Mouse (Mus musculus) heart, adult 9 months (tissue): ENCODE results near the gene Bbx.

Experiments
- DNase-seq, 2 experiments: peaks; one replicate each; pipeline ENCODE4 v3.0.0; 2022; ENCODE audit warnings: low spot score in 2 of 2

The Bbx gene

DNA sequence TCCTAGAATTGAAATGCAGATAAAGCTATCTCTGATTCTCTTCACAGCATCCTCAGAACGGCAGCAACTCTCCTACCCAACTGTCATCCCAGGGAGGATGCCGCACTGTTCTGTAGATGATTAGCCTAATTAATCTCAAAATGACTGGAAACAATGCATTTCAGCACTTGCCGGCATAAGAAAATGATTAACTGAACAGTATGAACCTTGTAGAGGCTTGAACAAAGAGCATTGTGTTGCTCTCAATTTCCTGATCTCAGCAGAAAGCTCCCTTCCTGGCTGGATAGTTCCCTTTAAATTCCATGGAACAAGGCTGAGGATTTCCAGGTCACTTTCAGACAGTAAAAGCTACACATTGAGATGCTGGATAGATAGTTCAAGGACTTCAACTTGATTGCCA, 197.0 kb downstream of the Bbx start:
- no peak for DNase-seq

DNA sequence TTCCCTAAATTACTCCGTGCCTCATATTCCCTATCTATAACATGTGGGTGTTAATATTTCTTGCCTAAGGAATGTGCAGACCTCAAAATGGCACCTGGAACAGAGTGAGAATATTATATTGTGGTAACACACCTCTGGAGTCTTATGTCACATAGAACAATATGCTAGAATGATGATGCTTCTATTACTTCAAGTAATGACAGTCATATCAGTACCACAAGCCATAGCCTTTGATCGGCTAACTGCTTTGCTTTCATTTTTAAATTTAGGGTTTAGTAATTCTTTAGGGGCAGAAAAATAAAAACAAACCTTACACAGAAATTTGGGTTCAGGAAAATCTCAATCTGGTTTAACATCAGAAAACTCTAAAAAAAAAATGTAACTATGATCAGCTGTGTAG, 201.6 kb downstream of the Bbx start:
- no peak for DNase-seq

- no peak for DNase-seq
Measured at GRCm38 (mm10) chr16:50228833-50229232, 203.4 kb downstream of the Bbx start.

GRCm38 (mm10) chr16:50226274-50226673, 205.9 kb downstream of the Bbx start:
- DNase-seq = no peak

- DNase-seq = no peak
Measured at GRCm38 (mm10) chr16:50224946-50225345, 207.2 kb downstream of the Bbx start.

DNA sequence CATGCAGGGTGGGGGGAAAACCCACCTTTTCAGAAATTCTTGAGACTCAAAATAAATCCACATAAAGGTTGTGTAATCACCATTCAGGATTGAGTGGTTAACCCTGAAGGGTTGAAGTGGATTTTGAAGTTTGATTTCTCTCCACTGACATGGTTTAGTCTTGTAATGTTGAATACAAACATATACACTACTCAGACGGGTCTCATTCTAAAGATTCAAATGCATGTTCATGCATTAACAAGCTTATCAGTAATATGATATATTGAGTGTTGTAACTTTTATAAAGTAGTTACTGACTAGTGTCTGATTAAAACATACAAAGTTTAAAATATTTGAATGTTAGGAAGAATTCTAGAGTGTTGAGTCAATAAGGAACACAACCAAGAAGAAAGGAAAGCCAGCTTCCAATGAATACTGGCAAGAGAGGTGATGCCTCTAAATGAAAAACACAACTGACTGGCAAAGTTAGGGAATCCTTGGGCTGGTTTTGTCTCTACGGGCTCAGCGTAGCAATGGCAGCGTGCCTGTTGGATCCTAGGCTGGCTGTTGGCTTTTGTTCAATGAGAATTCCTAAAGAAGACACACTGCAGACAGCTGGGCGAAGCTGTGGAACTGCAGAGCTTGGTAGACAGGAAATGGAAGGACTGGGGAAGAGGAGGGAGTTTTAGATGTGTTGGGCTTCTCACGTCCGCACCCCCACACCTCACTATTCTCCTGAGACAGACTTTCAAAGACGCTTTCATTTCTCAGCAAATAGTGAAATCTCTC, 211.3 kb downstream of the Bbx start:
- peak; percentile 40 to 56 for DNase-seq

DNA sequence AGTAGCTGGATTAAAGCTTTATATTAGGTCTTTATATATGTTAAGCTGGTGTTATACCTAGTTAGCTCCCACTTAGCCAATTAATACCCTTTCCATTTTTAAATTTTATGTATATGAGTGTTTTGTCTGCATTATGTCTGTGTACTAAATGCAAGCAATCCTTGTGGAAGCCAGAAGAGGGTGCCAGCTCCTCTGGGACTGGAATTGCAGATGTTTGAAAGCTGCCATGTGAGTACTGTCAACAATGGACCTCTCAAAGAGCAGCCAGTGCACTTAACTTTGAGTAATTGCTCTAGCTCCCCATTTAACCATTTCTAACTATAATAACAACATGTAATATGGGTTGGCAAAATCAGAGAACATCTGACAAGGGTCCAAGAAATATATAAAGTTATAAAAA, 215.1 kb downstream of the Bbx start:
- DNase-seq = no peak

DNA sequence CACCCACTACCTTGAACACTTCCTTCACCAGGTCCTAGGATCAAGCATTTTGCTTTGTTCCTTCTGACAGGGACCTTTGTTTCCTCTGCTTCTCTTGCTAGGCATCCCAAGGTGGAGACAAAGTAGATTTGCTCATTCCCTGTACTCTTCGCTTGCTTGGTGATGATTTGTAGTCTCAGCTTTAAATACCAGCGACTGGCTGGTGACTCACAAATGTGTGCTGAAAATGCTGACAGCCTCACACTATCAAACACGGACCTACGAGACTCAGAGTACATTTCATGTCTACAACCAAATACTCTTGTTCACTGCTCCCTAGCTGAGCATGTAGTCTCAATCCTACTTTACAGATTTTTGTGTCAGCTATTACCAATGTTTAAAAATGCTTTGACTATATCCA, 220.5 kb downstream of the Bbx start:
- DNase-seq = no peak

DNA sequence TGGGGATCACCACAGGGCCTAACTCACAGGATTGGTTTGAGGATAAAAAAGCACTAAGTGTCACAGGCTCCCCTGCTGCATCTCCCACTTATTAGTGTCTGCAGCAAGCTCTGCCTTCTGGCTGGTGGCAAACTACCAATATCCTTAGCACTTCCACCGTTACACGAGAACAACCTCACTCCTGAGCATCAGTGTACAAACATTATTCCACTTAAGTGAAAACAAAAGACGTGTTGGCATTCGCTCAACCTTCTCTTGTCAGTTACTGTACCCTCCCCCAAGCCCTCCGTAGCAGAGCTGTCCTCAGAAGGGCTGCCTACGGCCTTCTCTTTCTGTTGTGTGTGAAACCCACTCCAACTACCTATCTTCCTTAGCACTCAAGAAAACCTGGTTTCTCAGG, 221.0 kb downstream of the Bbx start:
- no peak for DNase-seq

GRCm38 (mm10) chr16:50210742-50211141, 221.4 kb downstream of the Bbx start:
- DNase-seq = no peak

DNA sequence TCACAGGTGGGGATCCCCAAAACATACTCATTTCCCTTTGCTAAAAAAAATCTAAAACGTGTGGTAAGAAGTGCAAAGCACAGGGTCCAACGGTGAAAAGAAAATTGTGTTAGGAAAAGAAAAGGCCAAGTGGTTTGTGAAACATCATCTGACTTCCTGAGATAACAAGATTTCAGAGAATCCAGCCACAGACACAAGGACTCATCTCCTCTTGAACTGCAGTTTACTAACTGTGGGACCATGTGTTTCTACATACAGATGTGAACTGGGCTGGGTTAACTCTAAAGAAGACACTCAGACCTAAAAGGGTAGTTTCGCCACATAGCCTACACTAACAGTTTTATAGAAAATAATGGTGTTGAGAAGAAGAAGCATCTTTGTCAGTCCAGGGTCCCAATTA, 227.2 kb downstream of the Bbx start:
- no peak for DNase-seq

DNA sequence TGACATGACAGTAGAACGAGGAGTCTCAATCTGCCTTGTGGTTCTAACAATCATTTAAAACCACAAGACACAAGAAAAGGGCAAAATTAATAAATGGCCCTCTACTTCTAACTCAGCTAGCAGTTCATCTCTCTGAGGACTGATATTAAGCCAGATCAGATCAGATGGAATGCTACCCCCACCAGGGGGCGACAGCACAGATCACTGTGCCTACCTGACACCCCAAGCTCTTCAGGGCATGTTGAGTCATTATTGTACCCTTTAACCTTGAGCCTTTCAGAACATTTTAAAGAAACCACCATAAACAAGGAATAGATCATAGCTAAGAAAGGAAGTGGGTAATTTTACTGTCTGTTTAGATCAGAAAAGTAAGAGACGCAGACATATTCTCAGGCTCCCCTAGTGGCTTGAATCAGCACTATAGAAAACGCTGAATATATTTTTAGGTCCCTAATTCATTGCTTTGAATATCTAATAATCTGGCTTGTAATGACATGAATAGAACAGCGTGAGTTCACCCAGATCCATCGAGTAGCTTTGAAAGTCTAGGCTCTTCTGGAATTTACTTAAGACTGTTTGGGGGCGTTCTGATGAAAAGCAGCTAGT, 230.5 kb downstream of the Bbx start:
- DNase-seq = peak in 1 of 2 experiments; percentile 17

- no peak for DNase-seq
Measured at GRCm38 (mm10) chr16:50200214-50200613, 232.0 kb downstream of the Bbx start.

- DNase-seq = no peak
Measured at GRCm38 (mm10) chr16:50196118-50196517, 236.1 kb downstream of the Bbx start.

- no peak for DNase-seq
Measured at GRCm38 (mm10) chr16:50192626-50193025, 239.6 kb downstream of the Bbx start.

DNA sequence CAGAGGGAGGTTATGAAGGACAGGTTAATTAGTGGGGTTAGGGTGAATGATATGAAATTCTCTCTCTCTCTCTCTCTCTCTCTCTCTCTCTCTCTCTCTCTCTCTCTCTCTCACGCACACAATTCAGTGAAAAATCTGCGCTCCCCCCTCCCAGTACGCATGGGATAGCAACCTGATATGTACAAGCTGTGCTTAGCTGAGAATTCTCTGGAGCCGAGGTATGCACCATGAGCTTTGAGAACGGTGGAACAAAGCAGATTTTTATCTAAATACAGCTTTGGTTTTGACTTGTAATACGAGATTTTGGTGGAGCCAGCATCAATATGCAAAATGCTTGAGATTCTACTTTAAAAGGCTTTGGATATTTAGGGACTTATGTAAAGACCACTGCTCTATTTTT, 243.1 kb downstream of the Bbx start:
- DNase-seq = no peak

DNA sequence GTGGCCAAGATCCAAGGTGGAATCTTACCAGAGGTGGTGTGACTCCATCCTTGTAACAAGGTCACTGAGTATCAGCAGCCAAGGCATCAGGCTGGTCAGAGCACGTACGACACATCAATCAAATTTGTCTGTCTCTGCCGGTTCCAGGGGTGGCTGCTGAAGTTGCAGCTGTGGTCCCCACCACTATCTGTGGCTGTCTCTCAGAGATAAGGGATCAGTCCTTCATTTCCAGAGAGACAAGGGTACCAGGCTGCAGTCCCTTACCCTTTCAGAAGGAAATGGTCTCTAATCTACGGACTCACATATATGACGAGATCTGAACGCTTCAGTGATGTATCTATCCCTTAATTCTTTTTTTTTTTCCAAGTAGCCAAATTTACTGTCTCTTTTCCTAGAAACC, 245.6 kb downstream of the Bbx start:
- no peak for DNase-seq

DNA sequence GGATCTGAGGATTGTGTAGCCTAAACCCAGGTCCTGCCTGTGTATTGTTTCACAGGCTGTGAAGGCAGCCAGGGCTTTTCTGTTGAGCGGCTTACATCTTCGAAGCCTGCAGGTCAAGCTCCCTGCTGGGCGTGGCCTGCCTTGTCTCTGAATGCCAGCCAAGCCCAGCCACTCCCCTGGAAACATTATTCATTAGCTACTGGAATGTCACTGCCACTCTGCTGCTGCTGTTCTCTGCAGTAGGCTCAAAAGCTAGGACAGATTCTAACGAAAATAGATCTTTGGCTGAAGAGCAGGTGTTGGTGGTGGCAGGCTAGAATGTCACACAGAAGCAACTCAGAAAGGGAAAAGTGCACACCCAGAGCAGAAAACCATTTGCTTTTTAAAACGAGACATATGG, 247.1 kb downstream of the Bbx start:
- peak; percentile 5 to 28 for DNase-seq

DNA sequence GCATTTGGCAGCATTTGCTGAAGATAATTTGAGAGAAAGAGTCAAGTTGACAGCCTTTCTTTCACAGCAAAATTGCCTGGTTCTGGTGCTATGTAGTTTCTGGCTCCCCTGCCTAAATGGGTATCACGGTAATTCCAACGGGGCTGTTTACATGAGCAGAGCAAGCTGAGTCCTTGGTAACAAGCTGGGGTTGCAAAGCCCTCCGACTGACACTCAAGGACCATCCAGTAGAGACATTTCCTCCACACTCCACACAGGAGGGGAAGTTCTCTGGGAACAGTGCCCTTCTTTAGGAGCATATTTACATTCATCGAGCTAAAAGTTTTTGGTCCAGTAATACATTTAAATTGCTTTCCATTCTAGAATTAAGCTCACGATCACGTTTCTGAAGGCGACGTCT, 249.2 kb downstream of the Bbx start:
- no peak for DNase-seq

GRCm38 (mm10) chr16:50182561-50182960, 249.6 kb downstream of the Bbx start:
- DNase-seq = no peak

GRCm38 (mm10) chr16:50172760-50173159, 259.4 kb downstream of the Bbx start:
- no peak for DNase-seq

DNA sequence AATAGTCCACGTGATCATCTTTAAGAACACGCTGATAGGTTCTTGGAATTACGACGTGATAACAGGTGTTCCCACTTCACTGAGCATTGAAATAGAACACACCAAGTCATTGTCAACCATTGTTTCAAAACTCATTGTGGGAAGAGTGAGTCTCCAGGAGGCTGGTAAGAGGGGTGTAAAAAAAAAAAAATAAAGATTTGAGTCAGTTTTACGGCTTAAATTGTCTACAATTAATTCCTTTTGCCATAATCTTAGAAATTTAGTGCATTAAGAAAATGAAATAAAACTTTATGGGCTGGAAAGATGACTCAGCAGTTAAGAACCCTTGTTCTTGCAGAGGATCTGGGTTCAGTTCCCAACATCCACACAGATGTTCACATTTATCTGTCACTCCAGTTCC, 261.4 kb downstream of the Bbx start:
- no peak for DNase-seq

- no peak for DNase-seq
Measured at GRCm38 (mm10) chr16:50167983-50168299, 264.2 kb downstream of the Bbx start.
